Mouse (Mus musculus) limb, embryonic 12.5 days (tissue): ENCODE data around the gene Il13. TPM values are rescaled to one million over a fixed set of nuclear protein-coding genes. Genes with fewer than 3 reads are reported as not detected.

Experiments used
- ATAC-seq: fragments of 200-750 bp; cut with Nextera tagmentation; 2 replicates; pipeline ENCODE4 v1.8.0; 2017; ENCODE audit warnings: low read depth, moderate TSS enrichment; ENCODE audit not compliant: insufficient number of reproducible peaks, insufficient read depth, low FRiP score, low TSS enrichment
- H3K27ac ChIP-seq: fragments of 300-500 bp; sonication (generic); 2 replicates; pipeline ENCODE4 v1.5.1; 2016; ENCODE audit warnings: mild to moderate bottlenecking, moderate library complexity
- H3K27me3 ChIP-seq: fragments of 300-500 bp; sonication (generic); 2 replicates; pipeline ENCODE4 v1.6.1; 2016; ENCODE audit warnings: mild to moderate bottlenecking, moderate library complexity
- H3K36me3 ChIP-seq: fragments of 300-500 bp; sonication (generic); 2 replicates; pipeline ENCODE4 v1.6.1; 2016; ENCODE audit warnings: mild to moderate bottlenecking, moderate library complexity
- H3K4me1 ChIP-seq: fragments of 300-500 bp; sonication (generic); replicated peaks from 2 replicates; pipeline ENCODE4 v1.6.1; 2016
- H3K4me2 ChIP-seq: fragments of 300-500 bp; sonication (generic); 2 replicates; pipeline ENCODE4 v1.6.1; 2016; ENCODE audit warnings: mild to moderate bottlenecking, moderate library complexity
- H3K4me3 ChIP-seq: fragments of 300-500 bp; sonication (generic); replicated peaks from 2 replicates; pipeline ENCODE4 v1.5.1; 2016; ENCODE audit warnings: mild to moderate bottlenecking
- H3K9ac ChIP-seq: fragments of 300-500 bp; sonication (generic); replicated peaks from 2 replicates; pipeline ENCODE4 v1.6.1; 2016; ENCODE audit warnings: mild to moderate bottlenecking, moderate library complexity
- H3K9me3 ChIP-seq: fragments of 300-500 bp; sonication (generic); 2 replicates; pipeline ENCODE4 v1.6.1; 2016; ENCODE audit warnings: mild to moderate bottlenecking, moderate library complexity
- WGBS: fragments of 180-500 bp; shearing (Covaris S2); methylation state at CpG from one replicate; pipeline ENCODE4 v1.1.7; 2016; 5-methylcytosine and 5-hydroxymethylcytosine counted together
- polyA plus RNA-seq: library from polyadenylated mRNA; unstranded; fragments of >200 nt; fragmentation: Nextera tagmentation; extraction: Ambion mirVana; gene quantifications from 2 replicates; pipeline ENCODE4 v1.2.1, GENCODE M21; 2016

Il13 gene
- polyA plus RNA-seq, 1 experiment from 2014 or later: not detected

GRCm38 (mm10) chr11:53627859-53628258 is 6.6 kb downstream of the Il13 start:
- Histone ChIP-seq H3K4me1 (no peaks in the 10 kb centered on the region; the same call in 1 of the 2 replicates), H3K9me3 (no peaks in the 10 kb centered on the region), H3K4me3 (no peak overlapping the region), H3K9ac (no peak overlapping the region), H3K4me2 (no peak overlapping the region), H3K27ac (no peak overlapping the region), H3K36me3 (no peaks in the 10 kb centered on the region), H3K27me3 (no peaks in the 10 kb centered on the region)
- WGBS: 12% methylated on average over 1 of the region's 1 CpGs
- ATAC-seq: no peak; the same call in 1 of the 2 replicates

- Histone ChIP-seq H3K4me1 (no peaks in the 10 kb centered on the region; the same call in 1 of the 2 replicates), H3K4me3 (no peak overlapping the region), H3K27me3 (no peaks in the 10 kb centered on the region), H3K27ac (no peak overlapping the region), H3K4me2 (no peak overlapping the region), H3K36me3 (no peaks in the 10 kb centered on the region), H3K9ac (no peak overlapping the region; the same call in 1 of the 2 replicates), H3K9me3 (no peaks in the 10 kb centered on the region)
- 78% methylated on average over 17 of the region's 17 CpGs for WGBS
- ATAC-seq: no peak
Measured at GRCm38 (mm10) chr11:53626802-53627373, 7.6 kb downstream of the Il13 start.

GRCm38 (mm10) chr11:53624124-53624523 is 10.4 kb downstream of the Il13 start:
- Histone ChIP-seq H3K4me3 (no peak overlapping the region), H3K9ac (no peak overlapping the region), H3K9me3 (no peaks in the 10 kb centered on the region), H3K4me2 (no peak overlapping the region), H3K4me1 (no peaks in the 10 kb centered on the region; the same call in 1 of the 2 replicates), H3K27ac (no peak overlapping the region), H3K27me3 (no peaks in the 10 kb centered on the region), H3K36me3 (no peaks in the 10 kb centered on the region)
- ATAC-seq: no peak
- 89% methylated on average over 2 of the region's 2 CpGs for WGBS

GRCm38 (mm10) chr11:53623573-53623972 is 10.9 kb downstream of the Il13 start:
- H3K9ac ChIP-seq: no peak overlapping the region
- no peaks in the 10 kb centered on the region; the same call in 1 of the 2 replicates for H3K4me1 ChIP-seq
- no peaks in the 10 kb centered on the region for H3K9me3 ChIP-seq
- H3K4me2 ChIP-seq: no peak overlapping the region
- no peak overlapping the region for H3K4me3 ChIP-seq
- H3K27me3 ChIP-seq: no peaks in the 10 kb centered on the region
- H3K36me3 ChIP-seq: no peaks in the 10 kb centered on the region
- H3K27ac ChIP-seq: no peak overlapping the region
- WGBS: 92% methylated on average over 9 of the region's 9 CpGs
- no peak for ATAC-seq

GRCm38 (mm10) chr11:53622440-53622806 is 12.1 kb downstream of the Il13 start:
- no peak overlapping the region for H3K27ac ChIP-seq
- 85% methylated on average over 6 of the region's 6 CpGs for WGBS

GRCm38 (mm10) chr11:53621582-53622439 is 12.7 kb downstream of the Il13 start:
- H3K27me3 ChIP-seq: no peaks in the 10 kb centered on the region
- 88% methylated on average over 11 of the region's 11 CpGs for WGBS
- no peak for ATAC-seq

More at GRCm38 (mm10) chr11:53622440-53622806, 12.1 kb downstream of the Il13 start:
- H3K36me3 ChIP-seq: no peaks in the 10 kb centered on the region
- ATAC-seq: no peak
- no peaks in the 10 kb centered on the region for H3K27me3 ChIP-seq
- no peak overlapping the region for H3K9ac ChIP-seq
- no peaks in the 10 kb centered on the region; the same call in 1 of the 2 replicates for H3K4me1 ChIP-seq
- H3K4me2 ChIP-seq: no peak overlapping the region
- no peaks in the 10 kb centered on the region for H3K9me3 ChIP-seq
- no peak overlapping the region for H3K4me3 ChIP-seq

GRCm38 (mm10) chr11:53620094-53620493 is 14.4 kb downstream of the Il13 start:
- Histone ChIP-seq H3K4me1 (no peaks in the 10 kb centered on the region), H3K4me3 (no peak overlapping the region), H3K27ac (no peak overlapping the region), H3K27me3 (no peaks in the 10 kb centered on the region), H3K4me2 (no peak overlapping the region), H3K36me3 (no peaks in the 10 kb centered on the region), H3K9ac (no peak overlapping the region), H3K9me3 (no peaks in the 10 kb centered on the region)
- WGBS: 91% methylated on average over 4 of the region's 4 CpGs
- ATAC-seq: no peak

More at GRCm38 (mm10) chr11:53621582-53622439, 12.7 kb downstream of the Il13 start:
- Histone ChIP-seq H3K36me3 (no peaks in the 10 kb centered on the region), H3K9me3 (no peaks in the 10 kb centered on the region), H3K4me3 (no peak overlapping the region), H3K27ac (no peak overlapping the region), H3K4me1 (no peaks in the 10 kb centered on the region), H3K9ac (no peak overlapping the region), H3K4me2 (no peak overlapping the region)

GRCm38 (mm10) chr11:53619428-53619827 is 15.1 kb downstream of the Il13 start:
- no peaks in the 10 kb centered on the region for H3K9me3 ChIP-seq
- no peak overlapping the region for H3K27ac ChIP-seq
- H3K27me3 ChIP-seq: no peaks in the 10 kb centered on the region
- ATAC-seq: no peak
- H3K4me2 ChIP-seq: no peak overlapping the region
- WGBS: 61% methylated on average over 6 of the region's 6 CpGs
- H3K36me3 ChIP-seq: no peaks in the 10 kb centered on the region
- no peak overlapping the region for H3K9ac ChIP-seq
- no peaks in the 10 kb centered on the region for H3K4me1 ChIP-seq
- H3K4me3 ChIP-seq: no peak overlapping the region

GRCm38 (mm10) chr11:53618619-53619198 is 15.8 kb downstream of the Il13 start, which contains the start of gene Il4:
TSS of gene Il4 (minus strand) at chr11:53618669.
- H3K9me3 ChIP-seq: no peaks in the 10 kb centered on the region
- no peak within 1 kb of the TSS for H3K4me2 ChIP-seq
- no peaks in the 10 kb centered on the region for H3K4me1 ChIP-seq
- H3K27ac ChIP-seq: no peak within 1 kb of the TSS
- no peak within 1 kb of the TSS for H3K9ac ChIP-seq
- 82% methylated on average over 7 of the region's 7 CpGs for WGBS
- no peak within 1 kb of the TSS for H3K4me3 ChIP-seq
- ATAC-seq: no peak
- H3K36me3 ChIP-seq: no peaks in the 10 kb centered on the region
- H3K27me3 ChIP-seq: no peaks in the 10 kb centered on the region

- no peaks in the 10 kb centered on the region for H3K4me1 ChIP-seq
- H3K9ac ChIP-seq: no peak overlapping the region
- no peaks in the 10 kb centered on the region for H3K27me3 ChIP-seq
- no peak overlapping the region for H3K4me2 ChIP-seq
- no peaks in the 10 kb centered on the region for H3K9me3 ChIP-seq
- 64% methylated on average over 4 of the region's 4 CpGs for WGBS
- H3K4me3 ChIP-seq: no peak overlapping the region
- ATAC-seq: no peak
- no peaks in the 10 kb centered on the region for H3K36me3 ChIP-seq
- H3K27ac ChIP-seq: no peak overlapping the region
Measured at GRCm38 (mm10) chr11:53617562-53618109, 16.9 kb downstream of the Il13 start.
